ENCODE assay signal across 8 mouse cellular contexts in the genomic region with DNA sequence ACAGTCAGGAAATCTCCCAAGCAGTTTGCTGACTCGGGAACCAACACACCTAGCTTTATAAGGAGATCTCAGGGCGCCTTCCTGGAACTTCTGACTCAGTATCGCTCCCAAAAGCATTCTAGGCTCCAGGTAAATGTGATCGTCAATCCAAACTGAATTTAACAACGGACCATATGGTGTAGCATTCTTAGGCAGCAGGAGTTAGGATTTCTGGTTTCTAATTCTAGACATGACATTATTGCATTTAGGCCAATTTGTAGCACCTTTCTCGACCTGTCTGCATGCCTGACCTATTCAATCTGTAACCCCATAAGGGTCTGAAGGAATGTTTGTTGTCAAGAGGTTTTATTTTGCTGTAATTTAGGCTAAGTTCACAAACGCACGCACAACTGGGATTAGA. TPM values are rescaled to one million over a fixed set of nuclear protein-coding genes. Genes with fewer than 3 reads are reported as not detected.
DNase-seq lines count a peak whose midpoint lies in the region; ATAC-seq lines count a peak whose summit lies in the region.

No protein-coding gene starts in this region.

- peaks cover 10% of the 10 kb centered on the region for H3K4me1 ChIP-seq in heart, embryonic 13.5 days
- peaks cover 3% of the 10 kb centered on the region; the same call in 1 of the 2 replicates for H3K4me1 ChIP-seq in hindbrain, embryonic 11.5 days (replicated peaks; ENCODE audit: control insufficient read depth, insufficient read depth, low read length)
- peaks cover 11% of the 10 kb centered on the region for H3K4me1 ChIP-seq in midbrain, embryonic 10.5 days

- H3K9ac ChIP-seq in heart, embryonic 13.5 days: peak overlapping the region; percentile 85
- H3K9ac ChIP-seq in hindbrain, embryonic 11.5 days (ENCODE audit: low read depth, low read length): peak overlapping the region; percentile 43; the same call in 1 of the 2 replicates

- DNase-seq in heart, postnatal 4 days: no peak
- DNase-seq in brain, adult 2 months (ENCODE audit: low read depth, low spot score): peak; percentile 80
- no peak for DNase-seq in hindbrain, embryonic 11.5 days (ENCODE audit: low spot score)
- no peak for DNase-seq in midbrain, embryonic 10.5 days (ENCODE audit: low spot score)
- DNase-seq in urinary bladder, postnatal 14 days (ENCODE audit: low spot score): no peak
- DNase-seq in right cerebral cortex, postnatal 14 days: no peak
- no peak for DNase-seq in adrenal gland, postnatal 14 days

- no peaks in the 10 kb centered on the region for H3K9me3 ChIP-seq in heart, embryonic 13.5 days
- H3K9me3 ChIP-seq in hindbrain, embryonic 11.5 days (ENCODE audit: control insufficient read depth, low read length): no peaks in the 10 kb centered on the region
- no peaks in the 10 kb centered on the region for H3K9me3 ChIP-seq in midbrain, embryonic 10.5 days (replicated peaks)

- no peaks in the 10 kb centered on the region for H3K27me3 ChIP-seq in heart, embryonic 13.5 days (replicated peaks)
- no peaks in the 10 kb centered on the region for H3K27me3 ChIP-seq in hindbrain, embryonic 11.5 days (ENCODE audit: control insufficient read depth, insufficient read depth, low read length)
- no peaks in the 10 kb centered on the region for H3K27me3 ChIP-seq in midbrain, embryonic 10.5 days (ENCODE audit: low read depth, poor library complexity, severe bottlenecking)

- H3K27ac ChIP-seq in heart, embryonic 13.5 days (replicated peaks): peak overlapping the region; percentile 97
- no peak overlapping the region for H3K27ac ChIP-seq in hindbrain, embryonic 11.5 days (ENCODE audit: low read depth, low read length)
- H3K27ac ChIP-seq in midbrain, embryonic 10.5 days (replicated peaks): peak overlapping the region; percentile 92

- WGBS in heart, embryonic 13.5 days: 66% methylated on average over 8 of the region's 8 CpGs
- WGBS in hindbrain, embryonic 11.5 days: 84% methylated on average over 8 of the region's 8 CpGs
- WGBS in midbrain, embryonic 10.5 days: 82% methylated on average over 8 of the region's 8 CpGs

- ATAC-seq in heart, embryonic 13.5 days (ENCODE audit: extremely low read depth, insufficient number of reproducible peaks, low FRiP score, low TSS enrichment): no peak
- ATAC-seq in hindbrain, embryonic 11.5 days (ENCODE audit: low FRiP score): no peak

- H3K4me2 ChIP-seq in heart, embryonic 13.5 days: peak overlapping the region; percentile 77
- H3K4me2 ChIP-seq in hindbrain, embryonic 11.5 days (replicated peaks; ENCODE audit: low read depth, low read length): peak overlapping the region; percentile 34; the same call in 1 of the 2 replicates

- peak overlapping the region; percentile 69 for H3K4me3 ChIP-seq in heart, embryonic 13.5 days
- no peak overlapping the region for H3K4me3 ChIP-seq in hindbrain, embryonic 11.5 days (ENCODE audit: low read depth, low read length)
- H3K4me3 ChIP-seq in midbrain, embryonic 10.5 days: peak overlapping the region; percentile 63

- H3K36me3 ChIP-seq in heart, embryonic 13.5 days: no peaks in the 10 kb centered on the region
- H3K36me3 ChIP-seq in hindbrain, embryonic 11.5 days (ENCODE audit: control insufficient read depth, insufficient read depth, low read length): no peaks in the 10 kb centered on the region
- no peaks in the 10 kb centered on the region for H3K36me3 ChIP-seq in midbrain, embryonic 10.5 days

RNA-seq across cellular contexts. Expression of gene Alg14, which starts 0.9 kb away (rescaled TPM):
- 37.2 and 41.9 TPM in 2 replicates for polyA plus RNA-seq in heart, embryonic 13.5 days (2015; fragmentation: Nextera tagmentation; extraction: Ambion mirVana)
- 10 to 100 TPM; 21.9 to 24.7 TPM for total RNA-seq in heart, postnatal 4 days (2021)
- 39.0 and 41.8 TPM in 2 replicates for polyA plus RNA-seq in hindbrain, embryonic 11.5 days (2014; fragmentation: Nextera tagmentation; extraction: Ambion mirVana)
- polyA plus RNA-seq in midbrain, embryonic 10.5 days (2016; fragmentation: Nextera tagmentation; extraction: Ambion mirVana): 37.3 and 40.7 TPM in 2 replicates
- total RNA-seq in adrenal gland, postnatal 14 days (2021): 37.2 and 37.9 TPM in 2 replicates

RNA-seq across cellular contexts. Expression of gene Tmem56, which starts 7.8 kb away (rescaled TPM):
- polyA plus RNA-seq in heart, embryonic 13.5 days (2015; fragmentation: Nextera tagmentation; extraction: Ambion mirVana): 0.79 and 1.2 TPM in 2 replicates
- 1 to 10 TPM in 1 of 2 experiments, under 1 TPM in 1; 0.69 to 1.7 TPM for total RNA-seq in heart, postnatal 4 days (2021)
- polyA plus RNA-seq in hindbrain, embryonic 11.5 days (2014; fragmentation: Nextera tagmentation; extraction: Ambion mirVana): 0.65 and 1.0 TPM in 2 replicates
- 0.82 and 1.1 TPM in 2 replicates for polyA plus RNA-seq in midbrain, embryonic 10.5 days (2016; fragmentation: Nextera tagmentation; extraction: Ambion mirVana)
- 24.9 and 35.0 TPM in 2 replicates for total RNA-seq in adrenal gland, postnatal 14 days (2021)
